Mouse (Mus musculus): ENCODE results near the gene Arl10.

GRCm38 (mm10) chr13:54596107-54596690 lies 21.4 kb downstream of the Arl10 start:
- TF ChIP-seq POLR2A (IDR thresholded peaks at IDR 0.05; ENCODE audit: borderline replicate concordance, control insufficient read depth, low read depth, low read length) (no peak), CTCF (IDR thresholded peaks at IDR 0.05; ENCODE audit: control insufficient read depth, insufficient read depth, low read length) (no peak)

Measured in bone marrow, adult 2 months (tissue).